Comparison of ENCODE assay signal across 7 mouse cellular contexts in the genomic region with DNA sequence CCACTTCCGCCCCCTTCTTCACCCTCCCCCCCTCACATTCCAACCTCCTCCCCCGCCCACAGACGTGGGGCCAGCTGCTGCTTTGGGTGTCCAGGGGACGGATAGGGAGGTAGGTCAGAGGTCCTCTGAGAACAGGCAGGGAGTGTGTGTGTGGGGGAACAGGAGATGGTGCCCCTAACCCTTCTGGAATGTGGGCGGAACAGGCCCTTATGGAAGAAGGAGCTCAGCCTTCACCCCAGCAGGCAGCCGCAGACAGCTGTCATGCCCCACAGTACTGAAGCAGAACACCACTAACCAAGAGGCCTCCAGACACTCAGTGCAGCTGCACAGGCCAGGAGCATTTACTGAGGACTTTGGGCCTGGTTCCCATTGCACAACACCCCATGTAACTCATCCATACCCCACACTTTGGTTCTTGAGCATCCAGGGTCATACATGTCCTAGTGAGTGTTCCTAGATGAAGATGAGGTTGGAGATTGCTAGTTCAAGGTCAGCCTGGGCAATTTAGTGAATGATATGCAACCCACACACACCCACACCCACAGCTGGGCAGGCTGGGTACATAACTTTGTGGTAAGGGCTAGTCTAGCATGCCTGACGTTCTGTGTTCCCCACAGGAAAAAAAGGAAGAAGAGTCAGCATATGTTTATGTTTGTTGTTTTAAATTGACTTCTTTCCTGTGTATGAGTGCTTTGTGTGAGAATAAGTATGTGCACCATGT. TPM values are rescaled to one million over a fixed set of nuclear protein-coding genes. Genes with fewer than 3 reads are reported as not detected.
DNase-seq lines count a peak whose midpoint lies in the region; ATAC-seq and TF ChIP-seq lines count a peak whose summit lies in the region.

No protein-coding gene starts in this region.

- H3K4me1 ChIP-seq in G1E (ENCODE audit: insufficient read depth, low read depth, low read length): peaks cover 93% of the 10 kb centered on the region
- peaks cover 70% of the 10 kb centered on the region for H3K4me1 ChIP-seq in forebrain, embryonic 15.5 days
- peaks cover 90% of the 10 kb centered on the region for H3K4me1 ChIP-seq in lung, embryonic 15.5 days

- H3ac ChIP-seq in C2C12 (ENCODE audit: control insufficient read depth, insufficient read length, low read depth): peak overlapping the region; percentile 19

- ATAC-seq in G1E (ENCODE audit: extremely low read depth, insufficient number of reproducible peaks, low FRiP score, poor library complexity, severe bottlenecking): no peak
- ATAC-seq in forebrain, embryonic 15.5 days (replicated peaks): no peak
- peak; percentile 17 for ATAC-seq in lung, embryonic 15.5 days (ENCODE audit: borderline replicate concordance, extremely low read depth, low FRiP score, low TSS enrichment)

- H3K4me3 ChIP-seq in C2C12 (ENCODE audit: insufficient read depth, poor library complexity, severe bottlenecking) (peak overlapping the region; percentile 29), G1E (ENCODE audit: low read depth, low read length) (peak overlapping the region; percentile 71; the same call in 1 of the 2 replicates)
- H3K4me3 ChIP-seq in forebrain, embryonic 15.5 days: no peak overlapping the region
- peak overlapping the region; percentile 44 for H3K4me3 ChIP-seq in lung, embryonic 15.5 days

- DNase-seq in G1E (ENCODE audit: low spot score): no peak
- peak; percentile 56 for DNase-seq in kidney, adult 18-20 months
- DNase-seq in thymus, postnatal 14 days: peak; percentile 59
- DNase-seq in frontal cortex, postnatal 36 days (ENCODE audit: low spot score in 2 of 2): no peak

- no peak overlapping the region for H3K4me2 ChIP-seq in forebrain, embryonic 15.5 days (replicated peaks)
- H3K4me2 ChIP-seq in lung, embryonic 15.5 days: peak overlapping the region; percentile 81

- H3K36me3 ChIP-seq in C2C12 (ENCODE audit: control insufficient read depth, insufficient read depth) (peaks cover 19% of the 10 kb centered on the region), G1E (replicated peaks) (peaks cover 16% of the 10 kb centered on the region)
- peaks cover 9% of the 10 kb centered on the region for H3K36me3 ChIP-seq in forebrain, embryonic 15.5 days
- H3K36me3 ChIP-seq in lung, embryonic 15.5 days: peaks cover 10% of the 10 kb centered on the region

- H3K79me3 ChIP-seq in C2C12 (ENCODE audit: low read depth): no peaks in the 10 kb centered on the region

- 19% methylated on average over 7 of the region's 7 CpGs for WGBS in forebrain, embryonic 15.5 days
- WGBS in lung, embryonic 15.5 days: 10% methylated on average over 7 of the region's 7 CpGs

- peak overlapping the region; percentile 11; the same call in 1 of the 2 replicates for H3K27ac ChIP-seq in forebrain, embryonic 15.5 days (replicated peaks)
- H3K27ac ChIP-seq in lung, embryonic 15.5 days: peak overlapping the region; percentile 99

- H3K79me2 ChIP-seq in C2C12 (ENCODE audit: control insufficient read depth, insufficient read depth): peaks cover 9% of the 10 kb centered on the region

- H3K9me3 ChIP-seq in G1E (replicated peaks): no peaks in the 10 kb centered on the region
- no peaks in the 10 kb centered on the region for H3K9me3 ChIP-seq in forebrain, embryonic 15.5 days
- H3K9me3 ChIP-seq in lung, embryonic 15.5 days: no peaks in the 10 kb centered on the region

- H3K9ac ChIP-seq in forebrain, embryonic 15.5 days (replicated peaks): no peak overlapping the region
- peak overlapping the region; percentile 39; the same call in 1 of the 2 replicates for H3K9ac ChIP-seq in lung, embryonic 15.5 days

- TF ChIP-seq CTCF in C2C12 (IDR thresholded peaks at IDR 0.05; ENCODE audit: control insufficient read depth, insufficient read depth, insufficient read length) (no peak), G1E (IDR thresholded peaks at IDR 0.05; ENCODE audit: low read depth, low read length) (no peak)

- H3K27me3 ChIP-seq in C2C12 (ENCODE audit: control insufficient read depth, insufficient read depth, insufficient read length): no peaks in the 10 kb centered on the region
- no peaks in the 10 kb centered on the region; the same call in 1 of the 2 replicates for H3K27me3 ChIP-seq in G1E (ENCODE audit: insufficient read depth, low read length)
- H3K27me3 ChIP-seq in forebrain, embryonic 15.5 days: no peaks in the 10 kb centered on the region
- no peaks in the 10 kb centered on the region for H3K27me3 ChIP-seq in lung, embryonic 15.5 days

TF ChIP-seq in C2C12, 6 proteins besides CTCF, POLR2A, EP300 and RAD21:
- TF ChIP-seq USF1 (IDR thresholded peaks at IDR 0.05; ENCODE audit: low read depth) (no peak), MAX (IDR thresholded peaks at IDR 0.05) (no peak), FOSL1 (IDR thresholded peaks at IDR 0.05; ENCODE audit: insufficient read depth, low read length, poor library complexity, severe bottlenecking) (no peak), MYOD1 (IDR thresholded peaks at IDR 0.05; ENCODE audit: control insufficient read depth, insufficient read length, low read depth) (peak; percentile 90), CEBPB (IDR thresholded peaks at IDR 0.05; ENCODE audit: low read depth) (peak; percentile 92), MYOG (IDR thresholded peaks at IDR 0.05; ENCODE audit: control insufficient read depth, extremely low read depth, insufficient read length) (no peak)

RNA-seq across cellular contexts. Expression of a gene that starts 4.1 kb away (rescaled TPM):
- polyA plus RNA-seq in C2C12 (2012; fragmentation: generic; extraction: Trizol) (30.9 TPM), G1E (2012) (41.4 and 45.2 TPM in 2 replicates)
- total RNA-seq in G1E (2014; fragmentation: Nextera tagmentation) (18.1 and 21.2 TPM in 2 replicates), G1E (2017) (32.6 and 34.8 TPM in 2 replicates)
- polyA plus RNA-seq in forebrain, embryonic 15.5 days (2015; fragmentation: Nextera tagmentation; extraction: Ambion mirVana): 350 and 358 TPM in 2 replicates
- polyA plus RNA-seq in lung, embryonic 15.5 days (2015; fragmentation: Nextera tagmentation; extraction: Ambion mirVana): 94.6 and 95.1 TPM in 2 replicates

RNA-seq across cellular contexts. Expression of a gene that starts 11.1 kb away (rescaled TPM):
- polyA plus RNA-seq in C2C12 (2012; fragmentation: generic; extraction: Trizol) (33.4 TPM), G1E (2012) (4.8 and 5.0 TPM in 2 replicates)
- total RNA-seq in G1E (2014; fragmentation: Nextera tagmentation) (1.6 TPM in 1 of 2 replicates, not detected in the other), G1E (2017) (7.8 and 8.9 TPM in 2 replicates)
- polyA plus RNA-seq in forebrain, embryonic 15.5 days (2015; fragmentation: Nextera tagmentation; extraction: Ambion mirVana): 9.7 and 12.7 TPM in 2 replicates
- 11.6 and 14.7 TPM in 2 replicates for polyA plus RNA-seq in lung, embryonic 15.5 days (2015; fragmentation: Nextera tagmentation; extraction: Ambion mirVana)

RNA-seq across cellular contexts. Expression of a gene that starts 13.6 kb away (rescaled TPM):
- polyA plus RNA-seq in C2C12 (2012; fragmentation: generic; extraction: Trizol) (77.5 TPM), G1E (2012) (295 and 302 TPM in 2 replicates)
- total RNA-seq in G1E (2014; fragmentation: Nextera tagmentation) (89.8 and 92.3 TPM in 2 replicates), G1E (2017) (19.2 and 24.3 TPM in 2 replicates)
- 33.0 and 34.9 TPM in 2 replicates for polyA plus RNA-seq in forebrain, embryonic 15.5 days (2015; fragmentation: Nextera tagmentation; extraction: Ambion mirVana)
- 17.5 and 18.6 TPM in 2 replicates for polyA plus RNA-seq in lung, embryonic 15.5 days (2015; fragmentation: Nextera tagmentation; extraction: Ambion mirVana)

RNA-seq across cellular contexts. Expression of a gene that starts 17.6 kb away (rescaled TPM):
- polyA plus RNA-seq in C2C12 (2012; fragmentation: generic; extraction: Trizol): 3.2 TPM
- not detected in 2 replicates for total RNA-seq in G1E (2014; fragmentation: Nextera tagmentation)
- not detected in 2 replicates for total RNA-seq in G1E (2017)
- polyA plus RNA-seq in G1E (2012): 0.18 and 0.20 TPM in 2 replicates
- polyA plus RNA-seq in forebrain, embryonic 15.5 days (2015; fragmentation: Nextera tagmentation; extraction: Ambion mirVana): 35.8 and 36.5 TPM in 2 replicates
- 16.0 and 17.3 TPM in 2 replicates for polyA plus RNA-seq in lung, embryonic 15.5 days (2015; fragmentation: Nextera tagmentation; extraction: Ambion mirVana)

RNA-seq across cellular contexts. Expression of a gene that starts 21.0 kb away (rescaled TPM):
- polyA plus RNA-seq in C2C12 (2012; fragmentation: generic; extraction: Trizol): 12.1 TPM
- 67.2 and 74.4 TPM in 2 replicates for total RNA-seq in G1E (2014; fragmentation: Nextera tagmentation)
- total RNA-seq in G1E (2017): 3.7 and 5.5 TPM in 2 replicates
- 66.6 and 73.9 TPM in 2 replicates for polyA plus RNA-seq in G1E (2012)
- 29.7 and 39.5 TPM in 2 replicates for polyA plus RNA-seq in forebrain, embryonic 15.5 days (2015; fragmentation: Nextera tagmentation; extraction: Ambion mirVana)
- 3.9 and 5.0 TPM in 2 replicates for polyA plus RNA-seq in lung, embryonic 15.5 days (2015; fragmentation: Nextera tagmentation; extraction: Ambion mirVana)

Comparison
In these comparisons a context has a peak if more than half of its experiments do, and no peak if none do; other contexts are left out.
1. DNase-seq: peak in kidney, adult 18-20 months (single experiment) and thymus, postnatal 14 days (single experiment); none in G1E (single experiment) and frontal cortex, postnatal 36 days (0 of 2).